8 mouse cellular contexts compared by ENCODE assay signal in the genomic region with DNA sequence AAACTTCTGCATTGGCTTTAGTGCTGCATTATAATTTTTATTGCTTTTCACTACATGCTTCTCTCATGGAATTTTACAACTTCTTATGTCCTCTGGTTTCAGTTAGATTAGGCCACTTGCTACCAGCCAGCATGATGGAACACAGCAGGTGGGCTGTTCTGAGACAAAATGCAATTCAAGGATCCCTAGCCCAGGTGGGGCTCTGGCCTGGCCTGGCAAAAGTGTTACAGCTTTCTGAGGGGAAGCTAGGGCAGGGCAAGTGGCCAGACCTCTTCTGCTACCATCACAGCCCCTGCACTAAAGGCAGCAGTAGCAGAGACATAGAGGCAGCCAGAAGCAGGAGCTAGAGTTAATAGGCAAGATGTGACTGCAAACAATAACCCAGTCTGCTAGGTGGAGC.
"Had no signal": no experiment of that assay in that cellular context is flagged by ENCODE, and none has a peak within 500 bp of the region (broad histone marks: within the 10 kb centered on the region; RNA-seq: fewer than 3 reads in every experiment).

No protein-coding gene starts in this region.

- H3K27ac ChIP-seq: kidney, postnatal 0 days; liver, embryonic 14.5 days; midbrain, embryonic 13.5 days had no signal

- H3K9me3 ChIP-seq: midbrain, embryonic 13.5 days had no signal

- H3K4me1 ChIP-seq: midbrain, embryonic 13.5 days had no signal

- DNase-seq: left cerebral cortex, postnatal 4 days; lung, adult 18-20 months; right cerebral cortex, postnatal 14 days; thymus, adult 18-20 months; thymus, postnatal 14 days had no signal

- H3K27me3 ChIP-seq: midbrain, embryonic 13.5 days had no signal

- ATAC-seq: midbrain, embryonic 13.5 days had no signal

- H3K9ac ChIP-seq: liver, embryonic 14.5 days; midbrain, embryonic 13.5 days had no signal

- H3K4me2 ChIP-seq: midbrain, embryonic 13.5 days had no signal

- H3K4me3 ChIP-seq: midbrain, embryonic 13.5 days had no signal
